Mouse (Mus musculus) limb, embryonic 11.5 days (tissue): ENCODE data around the gene Dkc1. TPM values are rescaled to one million over a fixed set of nuclear protein-coding genes. Genes with fewer than 3 reads are reported as not detected.
"Not testable (repeated sequence)": the region's sequence is repeated elsewhere in the genome, so short reads cannot be mapped to it uniquely, and the experiment has no call there.

ENCODE experiments used
- ATAC-seq: fragments of 200-750 bp; cut with Nextera tagmentation; 2 replicates; pipeline ENCODE4 v1.8.0; 2017; ENCODE audit warnings: low read depth; ENCODE audit not compliant: insufficient number of reproducible peaks, low FRiP score, low TSS enrichment
- DNase-seq: peaks from one replicate; pipeline ENCODE4 v3.0.0-alpha.2; 2015; ENCODE audit warnings: low spot score
- H3K27ac ChIP-seq: fragments of 300-500 bp; sonication (generic); replicated peaks from 2 replicates; pipeline ENCODE4 v1.5.1; 2014; ENCODE audit warnings: low read depth, mild to moderate bottlenecking, low read length
- H3K27me3 ChIP-seq: fragments of 300-500 bp; sonication (generic); 2 replicates; pipeline ENCODE4 v1.6.1; 2014; ENCODE audit warnings: mild to moderate bottlenecking, low read length, mixed read lengths; ENCODE audit not compliant: control insufficient read depth, insufficient read depth
- H3K36me3 ChIP-seq: fragments of 300-500 bp; sonication (generic); 2 replicates; pipeline ENCODE4 v1.6.1; 2014; ENCODE audit warnings: mild to moderate bottlenecking, low read length, moderate library complexity, mixed read lengths; ENCODE audit not compliant: control insufficient read depth, insufficient read depth
- H3K4me1 ChIP-seq: fragments of 300-500 bp; sonication (generic); 2 replicates; pipeline ENCODE4 v1.6.1; 2014; ENCODE audit warnings: low read length, mixed read lengths; ENCODE audit not compliant: control insufficient read depth, insufficient read depth
- H3K4me2 ChIP-seq: fragments of 300-500 bp; sonication (generic); 2 replicates; pipeline ENCODE4 v1.6.1; 2014; ENCODE audit warnings: low read depth, mild to moderate bottlenecking, moderate library complexity; ENCODE audit not compliant: severe bottlenecking
- H3K4me3 ChIP-seq: fragments of 300-500 bp; sonication (generic); 2 replicates; pipeline ENCODE4 v1.5.1; 2014; ENCODE audit warnings: low read depth, low read length
- H3K9ac ChIP-seq: fragments of 300-500 bp; sonication (generic); 2 replicates; pipeline ENCODE4 v1.6.1; 2014; ENCODE audit warnings: mild to moderate bottlenecking, low read length
- H3K9me3 ChIP-seq: fragments of 300-500 bp; sonication (generic); 2 replicates; pipeline ENCODE4 v1.6.1; 2016; ENCODE audit warnings: low read length; ENCODE audit not compliant: control insufficient read depth
- WGBS: fragments of 180-500 bp; shearing (Covaris S2); extraction: QIAGEN DNeasy Blood & Tissue Kit; methylation state at CpG from one replicate; pipeline ENCODE4 v1.1.7; 2014; 5-methylcytosine and 5-hydroxymethylcytosine counted together
- polyA plus RNA-seq: library from polyadenylated mRNA; unstranded; fragments of >200 nt; fragmentation: Nextera tagmentation; extraction: Ambion mirVana; gene quantifications from 2 replicates; pipeline ENCODE4 v1.2.1, GENCODE M21; 2014

The Dkc1 gene
- polyA plus RNA-seq, 1 experiment from 2014 or later: 172 TPM

DNA sequence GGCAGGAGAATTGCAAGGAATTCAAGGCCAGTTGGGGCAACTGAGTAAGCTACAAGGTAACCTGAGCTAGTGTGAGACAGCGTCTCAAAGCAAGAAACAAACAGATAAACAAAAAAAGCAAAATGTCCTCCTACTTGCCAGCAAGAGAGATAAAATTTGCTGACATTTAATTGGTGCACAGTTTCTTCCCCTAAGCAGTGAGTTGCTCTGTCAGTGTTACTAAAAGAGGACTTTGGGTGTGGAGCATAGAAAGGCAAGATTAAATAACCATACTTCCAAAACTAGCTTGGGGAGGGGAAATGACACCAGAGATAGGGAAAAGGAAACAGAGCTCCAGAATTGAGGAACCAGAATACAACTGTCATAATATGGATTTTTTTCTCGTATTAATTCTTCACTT lies 33.8 kb downstream of the Dkc1 start:
- no peak overlapping the region for H3K4me3 ChIP-seq
- WGBS: 67% methylated on average over 2 of the region's 2 CpGs
- ATAC-seq: no peak

GRCm38 (mm10) chrX:75130467-75131160 lies 35.0 kb downstream of the Dkc1 start, which contains the start of gene Mpp1:
TSS of gene Mpp1 (minus strand) at chrX:75131016.
- Histone ChIP-seq H3K27me3 (no peaks in the 10 kb centered on the region), H3K4me2 (peak within 1 kb of the TSS; percentile 42), H3K27ac (no peak within 1 kb of the TSS), H3K9ac (peak within 1 kb of the TSS; percentile 57), H3K9me3 (no peaks in the 10 kb centered on the region), H3K4me3 (peak within 1 kb of the TSS; percentile 41), H3K4me1 (no peaks in the 10 kb centered on the region), H3K36me3 (no peaks in the 10 kb centered on the region)
- 19% methylated on average over 36 of the region's 36 CpGs for WGBS
- DNase-seq (peak; percentile 80), ATAC-seq (peak; percentile 97)

More for the DNA sequence above, 33.8 kb downstream of the Dkc1 start:
- DNase-seq: no peak
- Histone ChIP-seq H3K9ac (no peak overlapping the region), H3K36me3 (0 out of 2 replicates have a peak, but pooled peaks cover 2% of the 10 kb centered on the region), H3K9me3 (no peaks in the 10 kb centered on the region), H3K27ac (no peak overlapping the region), H3K4me1 (no peaks in the 10 kb centered on the region), H3K4me2 (no peak overlapping the region), H3K27me3 (no peaks in the 10 kb centered on the region)

- no peak overlapping the region for H3K4me3 ChIP-seq
- ATAC-seq (no peak), DNase-seq (no peak)
- no peak overlapping the region for H3K4me2 ChIP-seq
- no peaks in the 10 kb centered on the region for H3K27me3 ChIP-seq
- H3K36me3 ChIP-seq: no peaks in the 10 kb centered on the region
- no peak overlapping the region for H3K9ac ChIP-seq
- H3K9me3 ChIP-seq: no peaks in the 10 kb centered on the region
- H3K4me1 ChIP-seq: no peaks in the 10 kb centered on the region
- H3K27ac ChIP-seq: no peak overlapping the region
Measured at GRCm38 (mm10) chrX:75136938-75137337, 41.3 kb downstream of the Dkc1 start.

DNA sequence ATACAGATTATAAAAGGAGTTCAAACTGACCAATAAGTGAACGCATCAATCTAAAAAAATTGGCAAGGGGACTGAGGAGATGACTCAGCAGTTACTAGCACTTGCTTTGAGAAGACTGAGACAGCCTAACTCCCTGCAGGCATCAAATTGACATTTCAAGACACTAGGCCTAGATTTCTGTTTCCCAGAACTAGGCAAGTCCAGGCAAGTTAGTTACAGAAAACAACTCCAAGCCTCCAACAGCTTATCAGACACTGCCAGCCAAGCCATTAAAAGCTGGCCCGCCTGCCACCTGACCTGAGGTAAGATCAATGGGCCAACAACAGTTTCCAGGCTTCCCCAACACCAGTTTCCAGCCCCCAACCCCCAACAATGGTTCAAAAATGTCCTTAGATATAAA lies 42.1 kb downstream of the Dkc1 start:
- ATAC-seq: no peak
- Histone ChIP-seq H3K4me3 (no peak overlapping the region), H3K36me3 (no peaks in the 10 kb centered on the region), H3K9me3 (no peaks in the 10 kb centered on the region), H3K9ac (no peak overlapping the region), H3K27me3 (no peaks in the 10 kb centered on the region), H3K4me2 (no peak overlapping the region), H3K4me1 (no peaks in the 10 kb centered on the region), H3K27ac (no peak overlapping the region)
- DNase-seq: no peak
- 82% methylated on average over 2 of the region's 2 CpGs for WGBS

DNA sequence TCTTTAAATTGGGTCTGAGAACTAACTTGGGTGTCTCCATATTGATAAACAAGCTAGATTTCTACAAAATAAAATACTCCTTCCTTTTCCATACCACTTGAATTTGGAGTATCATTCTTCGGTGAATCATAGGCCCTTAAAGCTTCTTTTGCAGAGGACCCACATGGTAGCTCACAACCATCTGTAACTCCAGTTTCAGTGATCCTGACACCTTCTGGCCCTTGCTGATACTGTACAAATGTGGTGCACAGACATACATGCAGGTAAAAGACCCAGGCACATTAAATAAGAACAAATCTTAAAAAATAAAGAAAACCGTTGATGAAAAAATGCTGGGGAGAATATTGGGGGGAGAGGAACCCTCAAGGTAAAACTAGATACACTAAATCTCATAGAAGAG lies 42.5 kb downstream of the Dkc1 start:
- Histone ChIP-seq H3K4me2 (no peak overlapping the region), H3K36me3 (no peaks in the 10 kb centered on the region), H3K4me1 (no peaks in the 10 kb centered on the region), H3K9ac (no peak overlapping the region), H3K4me3 (no peak overlapping the region), H3K9me3 (no peaks in the 10 kb centered on the region), H3K27me3 (no peaks in the 10 kb centered on the region), H3K27ac (no peak overlapping the region)
- ATAC-seq (no peak), DNase-seq (no peak)
- WGBS: 93% methylated on average over 2 of the region's 2 CpGs

- ATAC-seq, H3K9me3 ChIP-seq, H3K27me3 ChIP-seq, H3K9ac ChIP-seq, H3K36me3 ChIP-seq, H3K4me1 ChIP-seq, H3K27ac ChIP-seq: not testable (repeated sequence)
- peak; percentile 33 for DNase-seq
- 23% methylated on average over 11 of the region's 42 CpGs for WGBS
- Histone ChIP-seq H3K4me2 (peak overlapping the region; percentile 41; the same call in 1 of the 2 replicates), H3K4me3 (0 out of 2 replicates have a peak overlapping the region, but pooled peaks have one; percentile 3)
Measured at GRCm38 (mm10) chrX:75143124-75143555, 47.5 kb downstream of the Dkc1 start.

DNA sequence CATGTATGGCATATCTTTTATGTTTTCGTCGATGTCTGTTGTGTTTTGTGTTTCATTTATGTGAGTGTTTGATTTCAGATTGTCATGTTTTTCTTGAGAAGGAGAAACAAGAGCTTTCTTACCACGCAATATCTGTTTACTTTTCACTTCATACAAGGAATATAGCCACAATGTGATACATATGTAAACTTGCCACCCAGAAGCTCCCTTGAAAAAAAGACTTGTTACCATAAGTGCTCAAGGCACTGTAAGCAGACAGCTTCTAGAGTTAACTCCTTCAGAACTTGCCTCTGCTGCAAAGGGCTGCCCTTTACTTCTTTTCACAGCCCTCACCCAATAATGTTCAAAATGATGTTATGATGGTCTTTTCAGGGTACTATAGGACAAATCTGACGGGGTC lies 52.8 kb downstream of the Dkc1 start:
- H3K9me3 ChIP-seq: no peaks in the 10 kb centered on the region
- H3K27ac ChIP-seq: no peak overlapping the region
- no peak overlapping the region for H3K4me3 ChIP-seq
- no peak for ATAC-seq
- no peaks in the 10 kb centered on the region for H3K27me3 ChIP-seq
- H3K4me1 ChIP-seq: no peaks in the 10 kb centered on the region
- H3K36me3 ChIP-seq: no peaks in the 10 kb centered on the region
- H3K4me2 ChIP-seq: no peak overlapping the region
- 82% methylated on average over 4 of the region's 4 CpGs for WGBS
- no peak overlapping the region for H3K9ac ChIP-seq
- DNase-seq: no peak

GRCm38 (mm10) chrX:75150304-75150703 lies 54.6 kb downstream of the Dkc1 start:
- Histone ChIP-seq H3K4me3 (no peak overlapping the region), H3K27me3 (no peaks in the 10 kb centered on the region), H3K9ac (no peak overlapping the region), H3K36me3 (no peaks in the 10 kb centered on the region), H3K4me2 (no peak overlapping the region), H3K9me3 (no peaks in the 10 kb centered on the region), H3K27ac (no peak overlapping the region), H3K4me1 (no peaks in the 10 kb centered on the region)
- ATAC-seq (no peak), DNase-seq (no peak)
- 87% methylated on average over 2 of the region's 2 CpGs for WGBS

GRCm38 (mm10) chrX:75152249-75152648 lies 56.6 kb downstream of the Dkc1 start:
- 59% methylated on average over 1 of the region's 1 CpGs for WGBS
- Histone ChIP-seq H3K4me3 (no peak overlapping the region), H3K27me3 (no peaks in the 10 kb centered on the region), H3K4me2 (no peak overlapping the region), H3K4me1 (no peaks in the 10 kb centered on the region), H3K27ac (no peak overlapping the region), H3K9me3 (no peaks in the 10 kb centered on the region), H3K36me3 (no peaks in the 10 kb centered on the region), H3K9ac (no peak overlapping the region)
- no peak for ATAC-seq
- DNase-seq: no peak
